Mouse (Mus musculus): ENCODE measurements at regions not wholly inside any gene's neighbourhood (a gene's known extent, or its start where the extent isn't known, plus 50 kb on each side); places are given as distances from the start of the nearest gene placed in this dataset.

DNA sequence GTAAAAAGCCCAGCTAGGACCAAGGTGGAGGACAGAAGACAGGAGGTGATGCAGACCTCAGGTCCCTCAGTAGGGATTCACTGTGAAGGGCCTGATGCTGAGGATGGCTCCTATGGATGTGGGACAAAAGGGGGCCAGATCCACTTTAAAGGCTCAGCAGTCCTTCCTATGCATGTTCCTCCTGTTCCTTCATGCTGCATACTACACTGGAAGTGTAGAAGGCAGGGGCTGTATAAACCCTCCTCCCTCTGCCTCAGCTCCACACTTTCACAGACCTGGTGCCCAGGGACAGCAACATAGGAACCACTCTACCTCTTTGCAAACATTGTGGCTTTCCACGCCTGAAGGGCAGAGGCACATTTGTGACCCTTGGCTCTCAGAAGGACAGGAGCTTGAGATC lies 505.4 kb upstream of the Vstm2b start:
- no peak overlapping the region for H3K4me2 ChIP-seq
- no peak overlapping the region for H3K9ac ChIP-seq (ENCODE audit: low read depth, low read length)
- H3K9me3 ChIP-seq (replicated peaks; ENCODE audit: control insufficient read depth, low read length) = no peaks in the 10 kb centered on the region
- H3K36me3 ChIP-seq (ENCODE audit: control insufficient read depth, insufficient read depth, low read length) = no peaks in the 10 kb centered on the region
- no peaks in the 10 kb centered on the region for H3K27me3 ChIP-seq (ENCODE audit: control insufficient read depth, insufficient read depth, low read length)
- H3K4me1 ChIP-seq (ENCODE audit: control insufficient read depth, insufficient read depth, low read length) = no peaks in the 10 kb centered on the region
- H3K4me3 ChIP-seq (ENCODE audit: low read depth, low read length) = no peak overlapping the region
- H3K27ac ChIP-seq (ENCODE audit: low read depth, low read length) = no peak overlapping the region
- WGBS (ENCODE audit: insufficient replicate concordance) = 81% methylated on average over 1 of the region's 1 CpGs
- ATAC-seq (replicated peaks; ENCODE audit: insufficient number of reproducible peaks, low FRiP score, low TSS enrichment) = no peak

DNA sequence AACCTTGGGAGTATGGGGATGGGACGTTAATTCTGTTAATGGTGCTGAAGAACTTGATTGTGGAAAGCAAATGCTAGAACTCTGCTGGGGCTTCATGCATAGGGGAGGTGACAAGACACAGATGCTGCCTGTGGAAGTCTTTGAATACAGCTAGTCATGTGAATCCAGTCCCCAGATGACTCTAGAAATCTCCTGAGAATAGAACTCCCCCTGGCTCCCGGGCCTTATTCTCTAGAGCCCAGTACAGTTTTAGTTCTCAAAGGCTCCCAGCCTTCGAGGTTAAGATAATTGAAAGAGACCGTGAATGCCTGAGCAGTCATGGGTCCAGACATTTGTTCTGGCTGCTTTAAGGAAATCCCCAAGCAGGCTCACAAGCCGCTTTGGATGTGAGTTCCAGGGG lies 499.9 kb upstream of the Vstm2b start:
- no peak for ATAC-seq (replicated peaks; ENCODE audit: insufficient number of reproducible peaks, low FRiP score, low TSS enrichment)
- no peaks in the 10 kb centered on the region for H3K36me3 ChIP-seq (ENCODE audit: control insufficient read depth, insufficient read depth, low read length)
- H3K9ac ChIP-seq (ENCODE audit: low read depth, low read length) = no peak overlapping the region
- no peak overlapping the region for H3K27ac ChIP-seq (ENCODE audit: low read depth, low read length)
- no peaks in the 10 kb centered on the region for H3K4me1 ChIP-seq (ENCODE audit: control insufficient read depth, insufficient read depth, low read length)
- no peak overlapping the region for H3K4me3 ChIP-seq (ENCODE audit: low read depth, low read length)
- H3K9me3 ChIP-seq (replicated peaks; ENCODE audit: control insufficient read depth, low read length) = no peaks in the 10 kb centered on the region
- H3K27me3 ChIP-seq (ENCODE audit: control insufficient read depth, insufficient read depth, low read length) = no peaks in the 10 kb centered on the region
- WGBS (ENCODE audit: insufficient replicate concordance) = 61% methylated on average over 5 of the region's 5 CpGs
- no peak overlapping the region for H3K4me2 ChIP-seq

DNA sequence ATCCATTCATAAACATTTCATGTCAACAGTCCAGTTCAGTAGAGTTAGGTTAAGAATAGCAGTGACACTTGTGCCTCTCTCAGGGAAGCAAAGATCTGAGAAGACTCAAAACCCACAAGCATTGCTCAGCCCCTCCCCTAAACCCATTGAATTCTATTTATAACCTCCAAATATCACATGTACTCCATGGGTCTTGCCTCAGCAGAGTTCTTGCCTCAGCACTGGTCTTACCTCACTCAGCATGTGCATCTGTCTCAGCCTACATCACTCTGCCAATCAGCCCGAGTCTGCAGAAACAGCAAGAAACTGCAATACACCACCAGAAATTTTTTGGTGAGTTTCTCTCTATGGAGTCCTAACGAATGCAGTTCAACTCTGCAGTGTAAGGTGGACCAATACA lies 478.8 kb upstream of the Vstm2b start:
- Histone ChIP-seq H3K4me3 (ENCODE audit: low read depth, low read length) (no peak overlapping the region), H3K27me3 (ENCODE audit: control insufficient read depth, insufficient read depth, low read length) (no peaks in the 10 kb centered on the region), H3K27ac (ENCODE audit: low read depth, low read length) (no peak overlapping the region), H3K4me1 (ENCODE audit: control insufficient read depth, insufficient read depth, low read length) (no peaks in the 10 kb centered on the region), H3K9me3 (replicated peaks; ENCODE audit: control insufficient read depth, low read length) (no peaks in the 10 kb centered on the region), H3K36me3 (ENCODE audit: control insufficient read depth, insufficient read depth, low read length) (no peaks in the 10 kb centered on the region), H3K4me2 (no peak overlapping the region), H3K9ac (ENCODE audit: low read depth, low read length) (no peak overlapping the region)
- ATAC-seq (replicated peaks; ENCODE audit: insufficient number of reproducible peaks, low FRiP score, low TSS enrichment) = peak; percentile 68
- WGBS (ENCODE audit: insufficient replicate concordance) = 70% methylated on average over 2 of the region's 2 CpGs

DNA sequence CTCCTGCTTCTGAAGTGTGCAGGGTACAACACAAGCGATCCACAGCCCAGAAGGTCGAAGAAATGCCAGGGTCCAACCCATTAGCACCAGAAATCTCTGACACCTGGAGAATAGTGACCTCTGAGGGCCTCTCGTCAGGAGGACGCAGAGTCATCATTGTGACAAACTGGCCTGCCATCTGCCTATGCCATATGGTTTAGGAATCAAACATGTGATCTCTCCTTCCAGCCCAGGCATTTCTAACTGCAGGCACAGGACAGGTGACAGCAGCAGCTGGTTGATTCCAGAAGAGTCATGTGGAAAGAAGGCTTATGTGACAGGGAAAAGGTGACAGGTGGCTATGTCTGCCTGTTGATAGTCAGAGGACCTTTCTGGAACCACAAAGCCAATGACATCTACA lies 476.0 kb upstream of the Vstm2b start:
- Histone ChIP-seq H3K4me2 (no peak overlapping the region), H3K27me3 (ENCODE audit: control insufficient read depth, insufficient read depth, low read length) (no peaks in the 10 kb centered on the region), H3K9me3 (replicated peaks; ENCODE audit: control insufficient read depth, low read length) (no peaks in the 10 kb centered on the region), H3K27ac (ENCODE audit: low read depth, low read length) (no peak overlapping the region), H3K9ac (ENCODE audit: low read depth, low read length) (no peak overlapping the region), H3K36me3 (ENCODE audit: control insufficient read depth, insufficient read depth, low read length) (no peaks in the 10 kb centered on the region), H3K4me1 (ENCODE audit: control insufficient read depth, insufficient read depth, low read length) (no peaks in the 10 kb centered on the region), H3K4me3 (ENCODE audit: low read depth, low read length) (no peak overlapping the region)
- 73% methylated on average over 4 of the region's 4 CpGs for WGBS (ENCODE audit: insufficient replicate concordance)
- no peak for ATAC-seq (replicated peaks; ENCODE audit: insufficient number of reproducible peaks, low FRiP score, low TSS enrichment)

DNA sequence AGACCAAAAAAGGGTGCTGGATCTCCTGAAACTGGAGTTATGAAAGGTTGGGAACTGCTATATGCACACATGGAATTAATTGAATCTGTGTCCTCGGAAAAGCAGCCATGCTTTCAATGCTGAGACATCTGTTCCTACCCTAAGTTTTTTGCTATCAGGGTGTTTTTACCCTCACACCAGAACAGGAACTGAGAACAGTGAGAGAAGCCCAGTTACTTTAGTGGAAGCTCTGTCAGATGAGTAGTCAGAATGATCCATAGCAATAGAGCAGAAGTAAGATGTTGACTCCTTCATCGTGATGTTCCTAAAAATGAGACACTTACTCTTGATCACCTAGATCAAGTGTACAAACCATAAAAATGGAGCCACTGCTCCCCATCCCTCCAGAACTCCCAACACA lies 468.7 kb upstream of the Vstm2b start:
- H3K4me2 ChIP-seq = no peak overlapping the region
- 83% methylated on average over 2 of the region's 2 CpGs for WGBS (ENCODE audit: insufficient replicate concordance)
- H3K4me3 ChIP-seq (ENCODE audit: low read depth, low read length) = no peak overlapping the region
- ATAC-seq (replicated peaks; ENCODE audit: insufficient number of reproducible peaks, low FRiP score, low TSS enrichment) = no peak
- no peak overlapping the region for H3K27ac ChIP-seq (ENCODE audit: low read depth, low read length)
- H3K36me3 ChIP-seq (ENCODE audit: control insufficient read depth, insufficient read depth, low read length) = no peaks in the 10 kb centered on the region
- H3K4me1 ChIP-seq (ENCODE audit: control insufficient read depth, insufficient read depth, low read length) = no peaks in the 10 kb centered on the region
- H3K9me3 ChIP-seq (replicated peaks; ENCODE audit: control insufficient read depth, low read length) = no peaks in the 10 kb centered on the region
- H3K9ac ChIP-seq (ENCODE audit: low read depth, low read length) = no peak overlapping the region
- no peaks in the 10 kb centered on the region for H3K27me3 ChIP-seq (ENCODE audit: control insufficient read depth, insufficient read depth, low read length)

DNA sequence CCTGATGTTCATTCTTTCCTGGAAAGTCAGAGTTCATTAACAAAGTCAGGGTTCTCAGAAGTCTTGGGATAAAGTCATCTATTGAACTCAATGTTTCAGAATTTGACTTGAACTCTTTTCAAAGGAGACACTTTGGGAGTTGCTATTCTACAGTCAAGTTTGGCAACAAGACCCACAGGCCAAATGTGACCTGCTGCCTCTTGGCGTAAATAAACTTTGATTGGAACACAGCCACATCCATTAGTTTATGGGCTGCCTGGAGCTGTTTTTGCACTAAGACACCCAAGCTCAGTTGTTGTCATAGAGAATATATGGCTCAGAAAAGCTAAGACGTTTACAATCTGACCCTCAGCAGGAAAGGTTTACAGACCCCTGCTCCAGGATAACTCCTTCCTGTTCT lies 464.2 kb upstream of the Vstm2b start:
- Histone ChIP-seq H3K9me3 (replicated peaks; ENCODE audit: control insufficient read depth, low read length) (no peaks in the 10 kb centered on the region), H3K27ac (ENCODE audit: low read depth, low read length) (no peak overlapping the region), H3K4me1 (ENCODE audit: control insufficient read depth, insufficient read depth, low read length) (no peaks in the 10 kb centered on the region), H3K27me3 (ENCODE audit: control insufficient read depth, insufficient read depth, low read length) (no peaks in the 10 kb centered on the region), H3K9ac (ENCODE audit: low read depth, low read length) (no peak overlapping the region), H3K4me3 (ENCODE audit: low read depth, low read length) (no peak overlapping the region), H3K4me2 (no peak overlapping the region), H3K36me3 (ENCODE audit: control insufficient read depth, insufficient read depth, low read length) (no peaks in the 10 kb centered on the region)
- WGBS (ENCODE audit: insufficient replicate concordance) = 61% methylated on average over 2 of the region's 2 CpGs
- no peak for ATAC-seq (replicated peaks; ENCODE audit: insufficient number of reproducible peaks, low FRiP score, low TSS enrichment)

DNA sequence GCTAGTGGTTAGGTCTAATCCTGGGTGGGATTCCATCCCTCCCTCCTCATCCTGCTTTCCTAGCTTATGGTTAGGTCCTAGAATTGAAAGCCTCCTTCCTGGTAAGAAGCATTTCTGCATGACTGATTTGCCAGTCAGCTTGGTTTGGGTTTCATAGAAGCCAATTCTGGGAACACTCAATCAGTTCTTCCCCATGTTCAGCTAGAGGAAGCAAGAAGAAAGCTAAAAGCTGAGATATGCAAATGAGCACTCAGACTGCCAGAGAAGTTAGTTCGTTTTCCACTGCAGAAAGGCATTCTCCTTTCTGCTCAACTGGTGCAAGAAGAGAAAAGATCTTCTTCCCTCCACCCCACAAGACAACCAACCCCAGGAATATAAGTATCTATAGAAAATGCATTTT lies 457.0 kb upstream of the Vstm2b start:
- no peak overlapping the region for H3K9ac ChIP-seq (ENCODE audit: low read depth, low read length)
- H3K4me1 ChIP-seq (ENCODE audit: control insufficient read depth, insufficient read depth, low read length) = no peaks in the 10 kb centered on the region
- ATAC-seq (replicated peaks; ENCODE audit: insufficient number of reproducible peaks, low FRiP score, low TSS enrichment) = no peak
- no peaks in the 10 kb centered on the region for H3K27me3 ChIP-seq (ENCODE audit: control insufficient read depth, insufficient read depth, low read length)
- no peak overlapping the region for H3K4me3 ChIP-seq (ENCODE audit: low read depth, low read length)
- 23% methylated on average over 1 of the region's 1 CpGs for WGBS (ENCODE audit: insufficient replicate concordance)
- H3K36me3 ChIP-seq (ENCODE audit: control insufficient read depth, insufficient read depth, low read length) = no peaks in the 10 kb centered on the region
- H3K9me3 ChIP-seq (replicated peaks; ENCODE audit: control insufficient read depth, low read length) = no peaks in the 10 kb centered on the region
- H3K4me2 ChIP-seq = no peak overlapping the region
- H3K27ac ChIP-seq (ENCODE audit: low read depth, low read length) = no peak overlapping the region

DNA sequence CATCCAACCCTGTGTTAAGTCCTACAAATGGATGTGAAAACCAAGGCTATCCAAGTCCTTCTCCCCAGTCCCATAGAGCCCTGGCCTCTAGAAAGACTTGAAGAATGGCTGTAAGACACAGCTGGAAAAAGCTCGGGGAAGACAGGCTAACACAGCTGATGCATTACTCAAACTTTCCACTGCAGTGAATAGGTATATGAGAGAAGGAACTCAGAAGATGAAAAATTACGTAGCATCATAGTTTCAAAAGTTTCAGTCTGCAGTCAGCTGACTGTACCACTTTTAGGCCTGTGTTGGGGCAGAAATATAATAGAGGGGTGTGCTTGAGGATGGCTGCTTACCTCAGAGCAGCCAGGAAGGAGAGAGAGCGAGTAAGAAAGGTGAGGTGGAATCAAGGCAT lies 456.3 kb upstream of the Vstm2b start:
- no peaks in the 10 kb centered on the region for H3K4me1 ChIP-seq (ENCODE audit: control insufficient read depth, insufficient read depth, low read length)
- 77% methylated on average over 3 of the region's 3 CpGs for WGBS (ENCODE audit: insufficient replicate concordance)
- ATAC-seq (replicated peaks; ENCODE audit: insufficient number of reproducible peaks, low FRiP score, low TSS enrichment) = no peak

DNA sequence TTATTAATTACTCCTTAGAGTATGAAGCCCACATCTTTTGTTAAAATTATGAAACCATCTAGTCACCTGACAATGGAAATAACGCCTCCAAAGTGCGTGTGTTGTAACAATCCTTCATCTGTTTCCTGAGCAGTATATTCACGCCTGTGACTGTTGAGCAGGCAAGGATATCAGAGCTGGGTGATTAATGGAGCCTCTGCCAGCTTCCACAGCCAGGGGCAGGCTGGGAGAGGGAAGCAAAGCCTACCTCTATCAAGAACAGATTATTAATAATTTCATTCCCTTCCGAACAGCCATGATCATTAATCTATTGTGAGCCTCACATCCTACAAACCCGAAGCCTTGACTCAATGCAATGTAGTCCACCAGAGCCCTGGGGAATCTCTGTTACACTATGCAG lies 431.7 kb upstream of the Vstm2b start:
- Histone ChIP-seq H3K4me3 (ENCODE audit: low read depth, low read length) (no peak overlapping the region), H3K4me1 (ENCODE audit: control insufficient read depth, insufficient read depth, low read length) (no peaks in the 10 kb centered on the region), H3K4me2 (no peak overlapping the region), H3K36me3 (ENCODE audit: control insufficient read depth, insufficient read depth, low read length) (no peaks in the 10 kb centered on the region), H3K27me3 (ENCODE audit: control insufficient read depth, insufficient read depth, low read length) (no peaks in the 10 kb centered on the region), H3K27ac (ENCODE audit: low read depth, low read length) (no peak overlapping the region), H3K9me3 (replicated peaks; ENCODE audit: control insufficient read depth, low read length) (no peaks in the 10 kb centered on the region), H3K9ac (ENCODE audit: low read depth, low read length) (no peak overlapping the region)
- ATAC-seq (replicated peaks; ENCODE audit: insufficient number of reproducible peaks, low FRiP score, low TSS enrichment) = no peak
- 74% methylated on average over 5 of the region's 5 CpGs for WGBS (ENCODE audit: insufficient replicate concordance)

More for the DNA sequence above, 456.3 kb upstream of the Vstm2b start:
- Histone ChIP-seq H3K4me2 (no peak overlapping the region), H3K36me3 (ENCODE audit: control insufficient read depth, insufficient read depth, low read length) (no peaks in the 10 kb centered on the region), H3K27ac (ENCODE audit: low read depth, low read length) (no peak overlapping the region), H3K9ac (ENCODE audit: low read depth, low read length) (no peak overlapping the region), H3K9me3 (replicated peaks; ENCODE audit: control insufficient read depth, low read length) (no peaks in the 10 kb centered on the region), H3K4me3 (ENCODE audit: low read depth, low read length) (no peak overlapping the region), H3K27me3 (ENCODE audit: control insufficient read depth, insufficient read depth, low read length) (no peaks in the 10 kb centered on the region)

Data from heart, embryonic 11.5 days (tissue).